Mouse (Mus musculus): ENCODE measurements around the gene Gm17359. TPM values are rescaled to one million over a fixed set of nuclear protein-coding genes. Genes with fewer than 3 reads are reported as not detected.

Gm17359 gene
- polyA plus RNA-seq, 2 experiments from 2014 or later, result not detected

DNA sequence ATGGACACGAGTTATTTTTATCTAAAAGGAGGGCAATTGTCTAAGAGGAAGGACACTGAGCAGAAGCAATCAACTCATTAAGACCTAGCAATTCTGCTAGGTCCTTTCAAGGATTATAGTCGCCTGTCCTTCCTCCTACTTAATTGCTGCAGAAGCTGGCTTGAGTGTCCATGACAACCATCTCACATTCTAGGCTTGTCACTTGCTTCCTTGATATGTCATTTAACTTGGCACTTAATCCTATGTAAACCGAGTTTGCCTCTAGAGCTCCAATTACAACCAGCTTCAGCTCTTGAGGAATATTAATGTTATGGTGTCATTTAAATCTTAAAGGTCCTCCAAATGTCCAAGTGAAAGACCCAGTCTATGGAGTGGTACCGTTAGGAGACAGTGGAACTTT lies 22.3 kb downstream of the Gm17359 start:
- ATAC-seq, result no peak

DNA sequence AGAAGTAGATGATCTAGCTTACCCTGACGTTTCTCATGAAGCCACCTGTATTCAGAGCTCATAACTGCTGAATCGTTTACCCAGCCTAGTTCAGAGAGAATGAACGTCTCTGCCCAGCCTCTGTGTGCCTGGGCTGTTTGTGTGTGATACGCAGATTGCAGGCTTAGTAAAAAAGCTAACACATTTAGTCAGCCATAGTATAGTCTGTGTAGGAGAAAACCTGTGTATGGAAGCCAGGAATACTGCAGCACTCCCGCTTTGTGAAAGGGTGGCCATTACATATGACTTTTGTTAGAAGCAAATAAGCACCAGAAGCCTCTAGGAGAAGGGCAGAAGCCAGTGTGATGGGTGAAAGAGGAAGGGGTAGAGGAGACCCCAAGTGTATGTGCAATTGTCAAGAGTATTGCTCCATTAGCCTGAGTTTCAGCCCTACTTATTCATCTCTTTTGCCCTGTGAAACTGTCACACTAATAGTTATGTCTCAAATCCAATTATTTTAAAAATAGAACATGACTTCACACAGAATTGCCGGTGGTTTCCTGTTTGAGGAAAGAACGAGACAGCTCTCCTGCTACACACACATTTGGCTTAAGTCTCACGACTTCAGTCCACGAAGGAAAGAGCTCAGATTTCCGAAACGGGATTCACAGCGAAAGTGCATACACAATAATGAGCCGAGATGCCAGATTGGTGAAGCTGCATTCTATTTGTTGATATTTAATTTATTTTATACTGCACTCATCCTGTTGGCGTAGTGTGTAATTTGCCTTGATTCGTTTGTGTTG lies 24.0 kb downstream of the Gm17359 start:
- ATAC-seq, result no peak

DNA sequence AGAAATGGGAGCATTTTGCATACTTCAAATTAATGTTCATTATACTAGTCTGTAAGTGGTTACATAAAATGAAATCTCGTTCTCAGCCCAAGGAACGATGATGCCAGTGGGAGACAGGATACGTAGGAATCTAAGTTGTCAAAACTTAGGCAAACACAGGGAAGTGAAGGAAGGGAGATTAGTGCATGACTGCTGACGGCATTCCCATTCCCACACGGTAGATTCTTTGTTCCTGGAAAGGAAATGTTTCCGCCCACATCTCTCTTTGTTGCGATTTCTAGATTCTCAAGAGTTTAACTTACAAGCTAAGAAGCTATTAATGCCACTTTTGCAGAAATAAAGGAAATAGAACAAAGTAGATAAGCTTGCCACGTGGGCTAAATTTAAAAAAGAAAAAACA lies 29.6 kb downstream of the Gm17359 start:
- ATAC-seq, result no peak

DNA sequence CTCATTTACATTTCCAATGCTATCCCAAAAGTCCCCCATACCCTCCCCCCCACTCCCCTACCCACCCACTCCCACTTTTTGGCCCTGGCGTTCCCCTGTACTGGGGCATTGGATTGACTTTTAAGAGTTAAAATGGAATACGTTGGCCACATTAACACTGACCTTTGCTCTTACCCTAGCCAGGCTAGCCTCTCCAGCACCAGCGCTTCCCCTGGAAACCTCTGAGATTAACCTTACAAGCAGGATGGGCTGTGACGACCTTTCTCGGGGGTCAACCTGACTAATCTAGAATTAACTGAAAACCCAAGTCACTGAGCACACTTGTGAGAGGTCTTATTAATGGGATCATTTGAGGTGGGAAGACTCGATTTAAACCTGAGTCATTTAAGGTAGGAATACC lies 31.8 kb downstream of the Gm17359 start:
- no peak for ATAC-seq

DNA sequence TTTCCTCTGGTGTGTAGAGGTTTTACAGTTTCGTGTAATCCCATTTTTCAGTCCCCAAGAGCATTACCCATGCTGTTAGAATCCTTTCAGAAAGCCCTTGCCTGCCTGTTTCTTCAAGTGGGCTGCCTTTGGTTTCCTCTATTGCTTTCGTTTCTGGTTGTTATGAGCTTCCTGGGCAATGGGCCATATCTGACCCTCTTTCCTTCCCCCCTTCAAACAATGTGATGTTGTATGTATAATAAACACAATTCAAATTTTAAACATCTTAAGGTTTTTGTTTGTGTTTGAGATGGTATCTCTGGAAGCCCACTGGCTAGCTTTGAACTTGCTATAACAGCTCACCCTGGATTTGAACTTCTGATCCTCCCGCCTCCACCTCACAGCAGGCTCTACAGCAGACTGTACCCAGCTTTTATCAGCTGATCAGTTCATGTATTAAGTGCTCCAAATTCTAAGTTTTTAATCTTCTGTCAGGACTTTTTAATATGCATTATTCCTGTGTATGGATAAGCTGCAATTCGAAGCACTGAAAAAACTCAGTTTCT lies 34.0 kb downstream of the Gm17359 start:
- no peak for ATAC-seq

DNA sequence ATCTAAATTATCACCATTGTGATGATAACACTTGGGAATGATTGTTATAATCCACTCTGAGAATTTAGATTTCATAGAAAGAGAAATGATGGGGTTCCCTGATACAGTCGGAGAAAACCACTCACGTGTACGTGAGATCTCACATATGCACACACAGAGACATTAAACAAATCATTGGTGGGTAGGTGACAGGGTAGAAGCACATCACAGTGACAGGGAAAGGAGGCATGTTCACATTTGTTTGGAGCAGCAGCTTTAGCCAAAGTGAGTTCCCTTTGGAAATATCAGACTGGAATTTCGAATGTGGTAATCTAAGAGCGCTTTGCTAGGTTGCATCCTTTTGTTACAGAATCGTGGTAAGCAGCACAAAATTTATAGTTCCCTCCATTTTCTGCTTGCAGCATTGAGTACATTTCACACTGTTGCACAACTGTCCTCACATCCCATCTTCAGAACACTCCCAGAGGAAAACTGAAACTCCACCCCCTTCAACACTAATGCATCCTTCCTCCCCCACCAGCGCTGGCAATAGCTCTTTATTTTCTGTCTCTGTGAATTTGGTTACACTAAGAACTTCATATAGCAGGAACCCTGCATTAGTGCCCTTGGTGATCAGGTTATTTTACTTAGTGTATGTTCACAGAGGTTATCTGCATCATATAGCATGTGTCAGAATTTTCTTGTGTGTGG lies 35.2 kb downstream of the Gm17359 start:
- no peak for ATAC-seq

DNA sequence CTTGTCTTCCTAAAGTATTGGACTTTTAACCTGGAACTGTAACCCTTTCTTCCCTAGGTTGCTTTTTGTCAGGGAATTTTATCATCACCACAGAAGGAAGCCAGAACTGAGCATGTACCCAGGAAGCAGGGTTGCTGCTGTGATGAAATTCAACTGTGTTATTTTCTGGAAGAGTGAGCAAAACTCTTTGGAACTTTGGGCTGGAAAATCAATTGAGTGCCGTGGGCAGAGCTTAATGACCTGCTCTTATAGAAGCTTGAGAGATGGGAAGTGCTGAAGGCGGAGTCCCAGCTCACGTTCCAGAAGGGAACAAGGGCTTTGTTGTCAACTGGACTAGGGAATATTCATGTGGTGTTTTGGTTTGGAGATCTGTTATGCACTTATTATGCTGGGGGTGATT lies 37.5 kb downstream of the Gm17359 start:
- ATAC-seq, result no peak

DNA sequence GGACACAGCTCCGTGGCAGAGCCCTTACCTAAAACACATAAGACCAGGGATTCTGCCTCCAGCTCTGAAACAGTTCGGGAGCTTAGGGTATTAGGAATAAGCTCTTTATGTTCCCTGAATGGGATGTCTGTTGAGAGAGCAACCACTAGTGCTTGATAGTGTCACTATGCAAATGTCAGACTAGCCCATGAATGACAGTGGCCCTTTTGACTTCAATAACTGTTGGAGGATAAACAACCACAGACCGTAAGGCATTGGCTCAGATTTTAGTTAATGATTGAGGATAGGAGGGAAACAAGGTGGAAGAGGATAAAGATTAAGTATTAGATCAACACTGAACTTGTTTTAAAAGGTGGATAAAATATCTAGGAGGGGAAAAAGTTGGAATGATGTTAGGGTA lies 41.6 kb downstream of the Gm17359 start:
- ATAC-seq, result no peak

DNA sequence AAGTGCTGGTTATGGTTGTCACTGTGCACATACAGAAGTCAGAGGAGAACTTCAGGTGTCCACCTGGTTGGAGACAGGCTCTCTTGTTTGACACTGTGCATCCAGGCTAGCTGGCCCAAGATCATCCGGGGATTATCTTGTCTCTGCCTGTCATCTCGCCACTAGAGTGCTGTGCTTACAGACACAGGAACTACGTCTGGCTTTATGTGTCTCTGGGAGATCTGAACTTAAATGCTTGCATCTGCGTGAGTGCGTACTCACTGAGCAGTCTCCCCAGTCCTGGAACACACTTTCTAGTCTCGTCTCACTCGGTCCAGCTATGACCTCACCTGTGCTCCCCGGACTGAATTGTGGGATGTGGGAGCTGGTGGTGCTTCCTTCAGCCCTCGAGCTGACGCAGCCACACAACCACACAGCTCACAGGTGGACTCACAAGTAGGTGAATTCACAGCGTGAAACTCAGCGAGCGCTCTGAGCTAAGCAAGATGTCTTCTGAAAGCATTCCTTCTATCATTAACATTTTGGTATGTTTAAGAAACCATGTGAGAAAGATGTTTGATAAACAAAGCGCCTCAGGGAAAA lies 42.9 kb downstream of the Gm17359 start:
- ATAC-seq, result no peak

DNA sequence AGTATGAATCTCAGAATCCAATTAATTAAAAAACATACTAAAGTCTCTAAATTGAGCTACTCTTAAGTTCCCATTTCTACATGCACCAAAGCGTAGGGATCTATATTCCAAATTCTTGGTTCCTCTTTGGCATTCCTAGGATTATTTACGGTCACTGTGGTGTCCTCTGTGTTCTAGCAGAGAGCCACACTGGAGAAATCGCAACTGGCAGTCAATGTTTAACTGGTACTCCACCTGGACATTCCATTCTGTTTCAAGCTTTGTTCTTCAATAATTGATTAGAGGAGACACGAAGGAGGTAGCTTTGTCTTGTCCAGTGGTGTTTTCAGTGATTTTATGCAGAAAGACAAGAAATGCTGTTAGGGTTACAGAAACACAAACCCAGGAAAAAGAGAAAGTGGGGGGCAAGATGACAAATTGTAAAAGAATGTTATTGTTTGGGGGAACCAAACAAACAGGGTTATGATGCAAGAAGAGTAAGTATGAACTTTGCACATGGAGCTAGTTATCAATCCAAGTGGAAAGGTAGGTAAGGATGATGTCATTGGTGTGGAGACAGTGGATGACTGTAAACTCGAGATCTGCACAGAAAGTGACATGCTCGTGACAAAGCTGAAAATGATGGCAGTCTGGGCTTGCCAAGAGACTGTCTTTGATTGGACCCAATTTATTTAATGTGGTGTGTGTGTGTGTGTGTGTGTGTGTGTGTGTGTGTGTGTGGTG lies 43.6 kb downstream of the Gm17359 start:
- no peak for ATAC-seq

DNA sequence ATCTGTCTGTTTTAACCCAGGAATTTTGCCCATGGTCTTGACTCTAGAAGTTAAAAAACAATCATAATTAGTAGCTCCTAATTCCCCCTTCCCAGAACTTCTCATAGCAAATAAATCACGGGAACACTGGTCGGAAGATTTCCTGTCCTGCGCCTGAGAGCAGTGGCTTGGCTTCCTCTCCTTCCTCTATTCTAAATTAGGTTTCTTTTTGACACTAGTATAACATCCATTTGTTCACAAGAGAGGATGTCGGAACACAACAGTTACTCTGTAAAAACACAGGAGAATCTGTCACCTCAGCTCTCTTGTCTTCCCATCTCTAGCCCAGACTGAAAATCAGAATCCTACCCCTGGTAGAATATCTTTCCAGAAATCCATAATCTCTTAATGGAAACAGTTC lies 44.9 kb downstream of the Gm17359 start:
- ATAC-seq, result no peak

DNA sequence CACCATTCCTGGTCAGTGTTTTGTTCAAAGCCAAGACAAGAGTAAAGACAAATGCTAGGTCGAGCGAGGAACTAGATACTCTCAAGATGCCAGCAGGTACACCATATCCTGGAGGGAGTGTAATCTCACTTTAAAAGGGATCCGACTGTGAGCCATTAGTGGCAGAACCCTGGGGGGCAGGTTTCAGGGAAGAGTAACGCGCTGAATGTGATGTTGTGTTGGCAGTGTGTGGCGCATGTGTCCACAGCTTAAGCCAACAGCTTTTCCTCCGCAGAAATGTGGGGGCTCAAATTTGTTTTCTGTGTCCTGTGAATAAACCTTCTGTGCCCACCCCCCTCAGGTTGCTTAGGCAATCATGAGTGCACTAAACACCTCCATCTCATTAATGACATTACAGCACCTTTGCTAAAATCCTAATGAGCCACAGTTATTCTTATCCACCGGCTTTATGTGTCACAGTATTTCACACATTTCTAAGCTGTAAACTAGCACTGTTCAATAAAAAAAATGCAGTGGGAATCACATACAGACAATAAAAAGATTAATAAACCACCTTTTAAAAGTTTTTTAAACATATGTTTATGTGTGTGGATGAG lies 49.1 kb downstream of the Gm17359 start:
- no peak for ATAC-seq

DNA sequence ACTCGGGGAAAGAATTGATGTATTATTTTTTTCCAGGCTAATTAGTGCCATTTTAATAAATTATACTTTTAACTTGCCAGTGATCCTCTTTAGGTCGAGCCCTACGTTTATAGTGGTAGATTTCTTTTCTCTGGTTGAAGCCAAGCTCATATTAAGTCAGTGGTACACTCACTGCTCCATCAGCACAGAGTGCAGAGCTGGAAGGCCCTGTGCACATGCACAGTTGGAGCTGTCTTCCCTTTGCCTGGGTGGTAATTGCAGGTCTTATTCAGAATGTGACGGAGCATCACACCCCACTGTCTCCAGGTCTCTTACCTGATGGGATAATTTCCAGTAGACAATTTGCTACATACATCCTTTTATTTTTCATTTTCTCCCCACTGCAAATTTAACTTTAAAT lies 52.6 kb downstream of the Gm17359 start:
- ATAC-seq, result no peak

DNA sequence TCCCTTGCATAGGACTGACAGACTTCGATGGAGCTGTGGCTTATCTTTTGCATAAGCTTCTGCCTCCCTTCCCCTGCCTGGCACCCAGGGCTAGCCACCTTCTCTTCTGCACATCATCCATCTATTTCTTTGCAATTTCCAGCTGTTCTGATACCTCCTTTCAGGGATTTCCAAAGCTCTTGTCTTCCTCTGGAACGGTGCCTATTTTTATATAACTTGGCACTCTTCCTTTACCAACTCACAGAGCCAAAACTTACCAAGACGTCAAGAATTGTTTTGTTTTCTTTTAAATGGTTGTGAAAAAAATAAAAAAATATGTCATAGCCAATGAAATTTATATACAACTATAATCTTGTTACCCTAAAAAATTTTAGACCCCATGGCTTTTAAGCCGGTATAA lies 64.1 kb downstream of the Gm17359 start:
- no peak for ATAC-seq

DNA sequence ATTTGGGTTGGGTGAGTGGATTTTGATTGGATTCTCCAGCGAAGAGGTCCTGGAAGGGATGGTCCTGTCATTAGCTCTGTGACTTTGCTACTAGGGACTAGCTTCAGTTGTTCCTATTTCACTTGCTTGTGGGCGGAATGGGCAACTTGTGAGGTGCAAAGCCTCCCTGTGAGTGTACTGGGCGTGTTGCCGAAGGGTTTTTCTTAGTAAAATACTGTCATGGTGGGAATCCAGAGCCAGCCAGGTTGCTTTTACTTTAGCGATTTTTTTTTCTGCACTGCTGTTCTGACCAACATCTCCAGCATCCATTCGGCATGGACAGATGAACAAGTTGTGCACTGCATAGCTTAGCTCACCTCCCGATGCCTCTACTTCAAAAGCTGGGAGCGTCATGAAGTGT lies 65.6 kb downstream of the Gm17359 start:
- no peak for ATAC-seq

DNA sequence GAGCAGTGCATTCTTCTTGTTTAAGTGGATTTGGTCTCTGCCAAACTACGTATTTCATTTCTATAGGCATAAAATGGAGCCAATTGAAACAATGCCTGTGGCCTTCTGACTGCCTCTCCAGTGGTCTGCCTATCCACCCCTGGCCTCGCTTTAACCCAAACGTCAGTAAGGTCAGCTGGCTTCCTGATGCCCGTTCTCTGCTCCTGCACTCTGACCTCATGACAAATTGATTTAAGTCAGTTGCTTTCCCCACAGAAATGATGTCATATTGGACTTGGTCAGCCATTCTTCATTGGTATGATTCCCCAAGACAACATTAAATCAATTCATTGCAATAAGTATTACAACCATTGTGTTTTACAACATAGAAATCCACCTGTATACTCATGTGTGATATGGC lies 72.1 kb downstream of the Gm17359 start:
- ATAC-seq, result no peak

DNA sequence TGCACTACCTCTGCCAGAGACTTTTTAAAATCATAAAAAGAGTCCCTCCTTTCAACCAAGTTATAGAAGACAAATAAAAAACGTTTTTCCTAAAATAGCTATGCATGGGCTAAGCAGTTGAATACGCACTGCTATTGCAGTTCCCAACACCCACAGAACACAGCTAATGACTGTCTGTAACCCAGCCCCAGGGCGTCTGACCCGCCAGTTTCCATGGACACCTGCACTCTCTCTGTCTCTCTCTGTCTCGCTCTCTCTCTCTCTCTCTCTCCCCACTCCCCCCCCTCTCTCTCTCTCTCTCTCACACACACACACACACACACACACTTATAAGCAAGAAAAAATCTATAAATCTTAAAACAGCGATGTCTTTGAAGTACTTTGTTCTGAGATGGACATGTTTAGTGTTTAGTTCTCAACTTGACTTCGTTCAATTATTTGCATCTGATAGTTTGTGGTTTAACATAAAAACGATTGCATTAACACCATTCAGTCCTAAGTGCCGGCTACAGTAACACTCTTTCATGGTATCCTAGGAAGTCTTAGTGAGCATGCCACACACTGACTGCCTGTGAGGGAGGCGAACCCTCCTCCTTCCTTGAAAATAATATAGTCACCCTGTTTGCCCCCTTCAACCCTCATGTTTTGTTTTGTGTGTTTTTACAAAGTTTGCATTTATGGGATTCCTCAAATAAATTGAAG lies 73.6 kb downstream of the Gm17359 start:
- ATAC-seq, result no peak

DNA sequence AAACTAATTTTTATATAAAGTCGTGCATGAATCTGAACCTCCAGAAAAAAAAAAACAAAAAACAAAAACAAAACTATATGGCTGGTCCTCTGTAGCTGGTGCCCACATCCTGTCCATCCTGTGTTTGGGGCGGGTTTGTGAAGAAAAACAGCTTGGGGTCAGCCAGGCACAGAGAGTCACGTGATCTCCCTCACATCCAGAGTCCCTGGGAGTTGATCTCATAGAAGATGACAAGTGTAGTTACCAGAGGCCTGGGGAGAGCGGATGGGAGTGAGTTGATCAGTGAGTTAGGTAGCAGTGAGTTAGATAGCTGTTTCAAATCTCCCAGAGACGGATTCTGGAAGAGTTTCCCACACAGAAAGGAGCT lies 74.2 kb downstream of the Gm17359 start:
- no peak for ATAC-seq

DNA sequence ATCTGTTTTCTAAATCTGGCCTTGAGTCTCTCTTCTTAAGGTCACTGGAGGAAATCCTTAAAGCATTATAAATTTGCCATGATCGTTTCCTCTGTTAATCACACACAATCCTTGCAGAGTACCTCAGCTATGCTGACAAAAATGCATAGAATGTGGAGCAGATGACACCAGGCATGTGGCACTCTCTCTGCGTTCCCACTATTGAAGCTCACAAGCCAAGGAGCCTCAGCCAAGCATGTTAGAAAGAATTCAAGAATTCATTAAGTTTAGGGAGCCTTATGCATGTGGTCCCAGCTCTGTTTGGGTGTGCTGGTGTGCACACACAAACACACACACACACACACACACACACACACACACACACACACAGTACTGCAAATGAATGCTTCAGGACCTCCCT lies 75.2 kb downstream of the Gm17359 start:
- ATAC-seq, result no peak

DNA sequence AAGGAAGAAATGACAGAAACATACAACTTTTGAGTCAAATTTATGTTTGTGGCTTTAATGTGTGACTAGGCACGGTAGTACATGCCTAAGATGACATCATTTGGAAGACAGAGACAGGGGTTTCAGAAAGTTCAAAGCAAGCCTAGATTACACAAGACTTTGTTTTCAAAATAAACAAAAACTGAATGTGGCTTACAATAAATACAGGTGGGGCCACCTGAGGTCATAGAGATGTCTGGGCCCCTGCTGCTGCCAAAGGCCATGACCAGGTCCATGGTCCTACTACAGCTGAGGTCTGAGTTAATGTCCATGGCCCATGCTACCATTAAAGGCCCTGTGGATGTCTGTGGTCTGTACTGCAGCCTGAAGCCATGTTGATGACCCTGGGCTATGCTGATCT lies 77.0 kb downstream of the Gm17359 start:
- no peak for ATAC-seq

DNA sequence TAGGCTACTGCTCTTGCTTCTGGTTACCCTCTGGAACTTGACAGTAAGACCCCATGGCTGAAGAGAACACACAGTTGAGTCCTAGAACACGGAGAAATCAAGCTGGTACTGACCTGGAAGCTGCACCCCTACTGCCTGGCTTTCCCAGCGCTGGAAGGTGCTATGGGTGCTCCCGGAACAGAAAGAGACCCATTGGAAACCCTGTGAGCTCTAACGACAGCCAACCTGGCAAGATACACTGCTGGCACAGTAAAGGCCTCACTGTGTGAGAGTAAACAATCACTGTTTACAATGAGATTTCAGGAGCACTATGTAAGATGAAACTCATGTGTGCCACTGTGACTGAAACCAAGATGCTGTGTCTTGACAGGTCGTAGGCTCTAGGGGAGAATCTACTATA lies 78.6 kb downstream of the Gm17359 start:
- ATAC-seq, result no peak

DNA sequence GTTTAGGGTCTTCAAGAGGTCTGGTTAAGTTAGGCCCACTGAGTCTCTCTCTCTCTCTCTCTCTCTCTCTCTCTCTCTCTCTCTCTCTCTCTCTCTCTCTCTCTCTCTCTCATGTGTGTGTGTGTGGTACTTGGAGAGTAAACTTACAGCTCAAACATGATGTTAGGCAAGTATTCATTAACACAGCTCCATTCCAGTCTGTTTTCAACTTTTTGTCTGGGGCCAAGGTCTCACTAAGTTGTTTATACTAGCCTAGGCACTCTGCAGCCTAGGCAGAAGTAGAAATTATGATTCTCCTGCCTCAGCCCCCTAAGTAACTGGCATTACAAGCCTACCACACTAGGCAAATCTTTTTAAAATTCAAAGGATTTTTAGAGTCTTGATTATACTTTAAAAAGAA lies 79.5 kb downstream of the Gm17359 start:
- no peak for ATAC-seq
